Mouse (Mus musculus) erythroblast, embryonic 14.5 days (primary cell): Measurements from ENCODE around the gene Paxip1.

ENCODE experiments used
- GATA1 ChIP-seq: IDR thresholded peaks from 2 replicates; pipeline ENCODE4 v1.6.1; 2012; ENCODE audit warnings: low read length, inconsistent platforms, mixed read lengths
- TAL1 ChIP-seq: IDR thresholded peaks from 3 replicates; pipeline ENCODE4 v1.6.1; 2012; ENCODE audit warnings: low read length, inconsistent platforms, mixed read lengths

DNA sequence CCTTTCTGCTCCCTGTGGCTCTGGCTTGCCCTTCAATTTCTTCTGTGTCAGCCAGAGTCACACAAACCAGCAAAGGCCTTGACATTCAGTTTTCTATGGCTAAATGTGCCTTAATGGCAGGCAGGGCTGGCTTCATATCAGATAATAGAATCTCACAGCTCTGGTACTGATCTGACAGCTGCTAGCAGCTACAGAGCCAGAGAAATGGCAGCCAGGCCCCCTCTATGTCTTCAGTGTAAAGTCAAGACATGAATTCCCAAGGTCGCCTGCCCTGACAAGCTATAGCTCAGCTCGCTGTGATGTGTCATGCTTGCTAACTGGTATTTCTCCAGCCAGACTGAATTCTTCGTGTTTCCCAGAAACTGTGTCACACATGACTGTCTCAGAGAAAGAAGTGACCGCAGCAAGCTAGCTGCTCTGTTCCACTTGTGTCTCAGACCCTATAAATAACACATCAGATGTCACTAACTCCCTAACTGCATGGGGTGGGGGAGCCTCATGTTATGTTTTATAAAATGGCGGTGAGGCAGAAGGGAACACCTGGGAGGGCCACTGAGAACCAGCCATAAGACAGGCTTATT, 59.1 kb downstream of the Paxip1 start:
- TF ChIP-seq GATA1 = no peak
- no peak for TF ChIP-seq TAL1
